Mouse (Mus musculus) bone marrow, adult 2 months (tissue): ENCODE data around the gene Nim1k.
"Not testable (repeated sequence)": the region's sequence is repeated elsewhere in the genome, so short reads cannot be mapped to it uniquely, and the experiment has no call there.

Experiments
- CTCF ChIP-seq: fragments of 200-500 bp; IDR thresholded peaks from 2 replicates; pipeline ENCODE4 v1.5.1; 2011; ENCODE audit warnings: low read length, control low read depth; ENCODE audit not compliant: control insufficient read depth, insufficient read depth
- POLR2A ChIP-seq: fragments of 200-500 bp; IDR thresholded peaks from 2 replicates; pipeline ENCODE4 v1.6.1; 2011; ENCODE audit warnings: low read depth, mild to moderate bottlenecking, control low read depth, low read length, borderline replicate concordance; ENCODE audit not compliant: control insufficient read depth

GRCm38 (mm10) chr13:119691958-119692357 is 63.7 kb downstream of the Nim1k start:
- TF ChIP-seq CTCF, POLR2A: not testable (repeated sequence)
